Mouse (Mus musculus): Measurements from ENCODE around the gene Csf1.

GRCm38 (mm10) chr3:107786344-107786743 is 26.1 kb upstream of the Csf1 start:
- TF ChIP-seq GATA1 (IDR thresholded peaks at IDR 0.05; ENCODE audit: borderline replicate concordance, low read length): no peak
- no peak for TF ChIP-seq FLI1 (IDR thresholded peaks at IDR 0.05; ENCODE audit: low read length)
